Mouse (Mus musculus): ENCODE results near the gene Nop56.

The Nop56 gene

DNA sequence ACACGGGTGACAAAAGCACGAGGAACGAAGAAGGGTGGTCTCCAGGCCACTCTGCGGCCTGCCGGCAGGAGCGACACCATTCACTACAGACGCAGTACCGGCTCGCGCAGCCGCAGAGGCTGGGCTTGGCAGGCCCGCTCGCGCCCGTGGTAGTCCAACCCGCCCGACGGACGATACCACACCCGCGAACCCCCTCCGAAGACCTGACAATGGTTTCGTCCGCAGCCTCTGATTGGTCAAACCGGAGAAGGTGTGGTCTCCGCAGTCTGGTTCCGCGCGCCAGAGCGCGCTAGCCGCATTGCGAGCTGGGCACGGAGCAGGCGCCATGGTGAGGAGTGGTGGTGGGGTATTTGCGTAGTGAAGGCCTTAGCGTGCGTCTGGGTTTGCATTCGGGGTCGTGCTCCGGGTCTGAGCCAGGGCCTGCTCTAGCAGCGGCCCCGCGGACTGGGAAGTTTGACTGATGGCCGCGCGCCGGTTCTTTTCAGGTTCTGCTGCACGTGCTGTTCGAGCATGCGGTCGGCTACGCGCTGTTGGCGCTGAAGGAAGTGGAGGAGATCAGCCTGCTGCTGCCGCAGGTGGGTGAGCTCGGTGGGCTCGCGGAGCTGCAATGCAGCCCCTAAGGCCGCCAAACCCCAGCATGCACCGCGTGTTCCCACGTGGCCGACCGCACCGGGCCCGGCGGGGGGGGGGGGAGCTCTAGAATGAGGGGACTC is at the start of gene Nop56:
Gene Nop56 (plus strand): TSS at position 282 of the 713 bp plus-strand sequence.
- peak; percentile 99 for DNase-seq

- peak; percentile 32 for DNase-seq
These were observed 27.3 kb upstream of the Nop56 start for GRCm38 (mm10) chr2:130246912-130247311.

DNA sequence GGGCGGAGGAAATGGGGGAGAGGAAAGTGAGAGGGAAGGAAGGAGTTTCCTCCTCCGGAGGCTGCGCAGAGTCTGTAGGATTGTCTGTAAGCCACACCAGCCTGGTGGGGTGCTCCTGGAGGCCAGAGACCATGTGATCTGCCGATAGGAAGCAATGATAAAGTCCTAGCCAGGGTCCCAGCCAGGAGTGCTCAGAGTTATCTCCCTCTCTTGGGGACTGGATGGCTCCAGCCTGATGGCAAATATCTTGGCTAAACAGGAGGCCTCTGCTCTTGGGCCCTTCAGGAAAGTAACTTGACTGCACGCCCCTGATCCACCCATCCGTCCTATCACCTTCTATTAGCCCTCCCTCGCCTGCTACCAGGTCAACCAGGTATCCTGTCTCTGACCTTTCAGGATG is 26.0 kb upstream of the Nop56 start:
- no peak for DNase-seq

DNA sequence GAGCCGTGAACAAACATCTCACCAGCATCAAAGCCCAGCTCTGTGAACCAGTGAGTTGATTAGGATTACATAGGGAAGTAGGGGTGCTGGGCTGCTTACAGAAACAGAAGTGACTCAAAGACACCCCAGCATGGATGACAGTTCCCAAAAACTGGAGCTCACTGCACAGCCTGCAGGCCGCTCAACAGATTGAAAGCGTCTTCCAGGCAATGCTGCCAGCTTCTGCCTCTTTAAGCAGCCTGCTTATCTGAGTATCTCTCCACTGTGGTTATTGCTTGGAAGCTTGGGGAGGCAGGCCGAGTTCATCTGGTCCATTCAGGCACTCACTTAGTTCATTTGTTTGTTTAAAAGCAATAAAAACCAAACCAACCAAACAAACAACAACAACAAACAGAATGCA is 17.5 kb upstream of the Nop56 start:
- no peak for DNase-seq

GRCm38 (mm10) chr2:130260822-130261221 is 13.4 kb upstream of the Nop56 start:
- DNase-seq: no peak

DNA sequence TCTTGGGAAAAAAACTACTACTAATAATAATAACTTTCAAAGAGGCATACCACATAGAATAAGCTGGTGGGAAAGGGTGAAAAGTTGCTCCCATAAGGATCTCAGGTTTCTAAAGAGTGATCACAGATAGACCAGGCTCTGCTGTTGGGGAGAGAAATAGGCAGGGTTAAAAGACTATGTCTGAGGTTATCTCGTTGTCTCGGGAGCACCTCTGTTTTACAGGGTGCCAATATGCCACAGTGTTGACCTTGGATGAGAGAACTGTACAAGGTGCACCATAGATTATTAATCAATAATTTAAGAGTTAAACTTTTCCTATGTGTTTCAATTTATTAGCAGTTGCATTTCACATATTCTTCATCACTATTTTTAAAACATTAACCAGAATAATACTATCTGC is 12.3 kb upstream of the Nop56 start:
- DNase-seq: no peak

DNA sequence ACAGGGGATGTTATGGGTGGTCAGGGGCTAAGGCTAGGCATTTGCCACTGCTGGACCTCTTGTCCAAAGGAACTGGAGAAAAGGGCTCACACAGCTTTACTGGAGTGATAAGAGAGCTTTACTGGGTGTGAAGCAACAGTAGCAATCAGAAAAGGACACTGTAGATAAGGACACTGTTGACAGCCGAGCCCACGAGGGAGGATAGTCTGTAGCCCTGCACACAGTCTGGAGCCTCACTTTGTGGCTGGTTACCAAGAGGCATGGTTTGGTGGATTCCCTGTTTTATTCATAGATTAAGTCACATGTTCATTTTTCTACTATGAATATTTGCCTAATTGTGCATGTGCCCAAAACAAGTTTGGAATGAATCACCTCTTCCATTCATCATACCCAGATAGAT is 11.8 kb upstream of the Nop56 start:
- no peak for DNase-seq

GRCm38 (mm10) chr2:130265520-130265919 is 8.7 kb upstream of the Nop56 start:
- DNase-seq: no peak

GRCm38 (mm10) chr2:130268074-130268473 is 6.2 kb upstream of the Nop56 start:
- DNase-seq: no peak

GRCm38 (mm10) chr2:130273732-130274131 is 498 bp upstream of the Nop56 start:
- DNase-seq: no peak

- no peak for DNase-seq
These were observed 632 bp downstream of the Nop56 start for GRCm38 (mm10) chr2:130274862-130275261.

- no peak for DNase-seq
These were observed 1.4 kb downstream of the Nop56 start for GRCm38 (mm10) chr2:130275649-130276048.

DNA sequence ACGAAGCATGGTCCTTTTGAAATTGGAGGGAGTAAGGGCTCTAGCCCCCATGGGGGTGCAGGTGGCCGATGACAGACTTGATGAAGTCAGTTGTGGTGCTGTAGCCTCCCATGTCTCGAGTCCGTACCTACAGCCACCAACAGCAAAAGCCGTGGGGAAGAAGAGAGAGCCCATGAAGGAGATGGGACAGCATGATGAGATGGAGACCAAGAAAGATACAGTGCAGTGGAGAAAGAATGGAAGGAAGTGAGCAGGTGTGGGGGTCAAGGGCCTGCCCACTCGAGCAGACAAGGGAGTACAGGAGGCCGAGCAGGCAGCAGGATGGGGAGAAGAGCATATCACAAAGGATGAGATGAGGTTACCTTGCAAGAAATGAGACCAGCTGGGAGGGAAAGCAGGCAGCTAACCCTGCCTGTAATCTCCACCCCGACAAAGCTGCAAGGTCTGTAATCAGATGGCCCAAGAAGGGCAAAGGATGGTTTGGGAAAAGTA is 5.4 kb downstream of the Nop56 start:
- DNase-seq: no peak

- peak; percentile 37 for DNase-seq
These were observed 6.0 kb downstream of the Nop56 start for GRCm38 (mm10) chr2:130280224-130280623.

DNA sequence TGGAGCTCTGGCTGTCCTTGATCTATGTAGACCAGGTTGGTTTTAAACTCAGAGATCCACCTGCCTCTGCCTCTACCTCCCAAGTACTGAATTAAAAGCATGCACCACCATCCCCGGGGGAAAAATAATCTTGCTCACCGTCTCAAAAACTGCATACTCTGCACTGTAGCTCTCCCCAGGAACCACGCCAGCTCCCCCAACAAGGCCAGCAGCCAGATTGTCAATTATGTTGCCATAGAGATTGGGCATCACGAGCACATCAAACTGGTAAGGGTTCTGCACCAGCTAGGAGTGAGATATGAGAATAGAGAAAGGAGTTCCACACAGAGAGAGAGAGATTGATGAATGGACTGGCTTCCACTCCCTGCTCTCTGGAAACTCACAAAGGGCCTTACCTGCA is 6.6 kb downstream of the Nop56 start:
- no peak for DNase-seq

DNA sequence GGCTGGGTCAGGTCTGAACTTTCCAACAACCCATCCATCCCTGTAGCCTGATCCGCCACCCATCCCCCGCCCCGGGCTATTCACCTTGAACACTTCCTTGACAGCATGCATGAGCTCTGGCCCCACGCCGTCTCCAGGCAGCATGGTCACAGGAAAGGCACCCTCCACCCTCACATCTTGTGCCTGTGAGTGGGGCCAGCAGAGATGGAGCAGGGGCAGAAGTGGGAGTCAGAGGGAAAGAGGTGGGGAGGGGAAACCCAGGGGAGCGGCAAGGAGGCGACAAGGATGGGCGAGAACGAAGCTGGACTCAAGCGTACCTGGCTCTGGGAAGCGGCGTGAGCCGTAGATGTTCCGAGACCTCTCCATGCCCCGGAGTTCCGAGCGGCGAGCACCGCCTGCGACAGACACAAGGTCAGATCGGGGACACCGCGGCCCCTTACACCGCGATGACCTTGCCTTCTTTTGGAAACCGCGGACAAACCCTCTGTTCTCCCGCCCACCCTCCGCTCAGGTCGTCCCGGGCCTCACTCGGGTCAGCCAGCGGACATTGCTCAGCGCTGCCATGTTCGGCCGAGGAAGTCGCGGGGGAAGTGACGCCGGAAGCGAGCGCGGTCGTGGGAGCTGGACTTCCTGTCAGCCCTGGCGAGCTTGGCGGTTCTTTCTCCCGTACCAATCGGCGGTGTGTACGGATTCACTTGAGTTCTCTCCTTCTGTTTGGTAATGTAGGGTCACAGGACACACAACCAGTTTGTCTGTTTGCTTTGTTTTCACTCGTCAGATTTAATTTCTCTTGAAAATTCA is 9.8 kb downstream of the Nop56 start, which contains the start of gene Idh3b:
Gene Idh3b (minus strand): TSS at position 694 of the 801 bp plus-strand sequence.
- DNase-seq: peak; percentile 94

- no peak for DNase-seq
These were observed 14.9 kb downstream of the Nop56 start for GRCm38 (mm10) chr2:130289086-130289485.

DNA sequence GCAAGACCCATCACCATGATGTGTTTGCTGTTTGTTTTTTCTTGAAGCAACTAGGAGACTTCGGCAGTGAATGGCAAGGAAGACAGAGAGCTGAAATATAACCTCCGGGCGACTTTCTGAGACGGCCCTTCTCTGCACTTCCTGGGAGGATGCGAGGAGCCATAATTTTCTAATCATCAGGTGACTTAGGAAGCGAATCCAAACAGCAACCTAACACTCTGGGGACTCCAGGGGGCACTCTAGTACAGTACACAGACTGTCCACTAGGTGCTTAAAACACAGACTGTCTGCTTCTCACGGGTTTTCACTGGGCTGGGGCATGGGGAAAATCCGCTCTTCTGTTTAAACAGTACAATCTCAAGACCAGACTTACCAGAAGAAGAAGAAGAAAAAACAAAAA is 17.2 kb downstream of the Nop56 start:
- peak; percentile 72 for DNase-seq

- no peak for DNase-seq
These were observed 18.8 kb downstream of the Nop56 start for GRCm38 (mm10) chr2:130293009-130293408.

GRCm38 (mm10) chr2:130293486-130293885 is 19.3 kb downstream of the Nop56 start:
- DNase-seq: no peak

DNA sequence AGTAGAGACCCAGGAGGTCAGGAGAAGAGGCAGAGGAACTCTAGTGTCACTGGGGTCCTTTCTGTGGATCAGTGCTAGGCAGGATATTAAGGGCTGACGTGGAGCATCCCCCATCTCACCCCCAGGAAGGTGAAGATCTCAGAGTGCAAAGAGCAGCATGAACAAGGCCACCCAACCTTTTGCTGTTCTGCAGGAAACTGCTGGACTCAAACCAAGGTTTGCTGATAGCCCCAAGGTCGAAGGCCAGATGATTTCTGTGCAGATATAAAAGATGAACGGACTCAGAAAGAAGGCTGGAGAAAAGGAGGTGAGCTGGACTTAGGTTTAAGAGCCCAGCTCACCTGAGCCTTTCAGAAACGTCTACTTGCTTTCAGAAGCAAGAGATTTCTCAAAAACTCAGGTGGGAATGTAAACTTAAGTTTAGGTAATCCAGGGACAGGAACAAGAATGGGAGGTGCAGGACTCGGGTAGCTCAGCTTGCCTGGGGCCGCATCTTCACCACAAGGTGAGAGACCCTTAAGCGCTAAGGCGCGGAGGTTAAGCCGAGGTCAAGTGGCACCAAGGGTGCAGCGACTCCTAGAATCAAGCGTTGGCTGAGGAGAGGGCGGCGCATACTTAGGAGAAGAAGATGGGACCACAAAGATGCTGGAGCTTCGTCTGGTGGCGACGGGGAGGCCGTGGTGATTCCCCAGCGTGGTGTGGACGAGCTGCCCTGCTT is 20.1 kb downstream of the Nop56 start:
- DNase-seq: no peak

DNA sequence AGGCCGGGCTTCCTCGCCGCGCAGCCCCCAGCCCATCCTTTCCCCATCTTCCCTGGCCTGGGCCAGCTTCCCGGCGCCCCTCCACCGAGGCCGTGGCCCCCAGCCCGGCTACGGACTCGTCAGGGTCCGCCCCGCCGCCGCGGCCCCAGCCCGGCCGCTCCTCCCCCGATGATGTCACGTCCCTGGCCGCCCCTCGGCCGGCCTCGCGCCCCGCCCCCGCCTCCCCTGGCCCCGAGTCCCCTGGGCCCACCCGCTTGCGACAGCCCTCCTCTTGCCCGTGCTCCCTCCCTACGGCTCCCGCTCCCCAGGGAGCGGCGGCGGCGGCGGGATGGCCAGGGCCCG is 20.7 kb downstream of the Nop56 start, which contains the start of gene Ebf4:
Gene Ebf4 (plus strand): TSS at position 234 of the 342 bp plus-strand sequence.
- DNase-seq: no peak

Data from right cerebral cortex, adult 18-20 months (tissue).